Mouse (Mus musculus) C2C12 (cell line): ENCODE results near the gene Plxnd1.

ENCODE experiments used
- CTCF ChIP-seq: IDR thresholded peaks from one replicate; pipeline ENCODE4 v1.5.1; 2011; ENCODE audit not compliant: control insufficient read depth, insufficient read depth, insufficient read length
- FOSL1 ChIP-seq: IDR thresholded peaks from one replicate; pipeline ENCODE4 v1.8.0; 2011; ENCODE audit warnings: mild to moderate bottlenecking, low read length; ENCODE audit not compliant: poor library complexity, insufficient read depth, severe bottlenecking
- MAX ChIP-seq: IDR thresholded peaks from one replicate; pipeline ENCODE4 v1.6.1; 2011; ENCODE audit warnings: mild to moderate bottlenecking, control low read depth
- MYOD1 ChIP-seq: IDR thresholded peaks from one replicate; pipeline ENCODE4 v1.6.1; 2011; ENCODE audit warnings: low read depth; ENCODE audit not compliant: control insufficient read depth, insufficient read length

GRCm38 (mm10) chr6:115973139-115973875, 21.5 kb downstream of the Plxnd1 start:
- TF ChIP-seq CTCF (no peak), FOSL1 (no peak), MYOD1 (no peak), MAX (no peak)
